Comparison of ENCODE assay signal across 15 mouse cellular contexts in genomic region chr7:81143056-81143455, GRCm38 (mm10). TPM values are rescaled to one million over a fixed set of nuclear protein-coding genes. Genes with fewer than 3 reads are reported as not detected.
"Had no signal": no experiment of that assay in that cellular context is flagged by ENCODE, and none has a peak within 500 bp of the region (broad histone marks: within the 10 kb centered on the region; RNA-seq: fewer than 3 reads in every experiment).

No protein-coding gene starts in this region.

RNA-seq across cellular contexts. Expression of gene Slc28a1, which starts 28.5 kb away (rescaled TPM):
- total RNA-seq: common myeloid progenitor, adult 5-6 weeks; granulocyte monocyte progenitor cell, adult 5-6 weeks had no signal
- polyA plus RNA-seq: embryonic facial prominence, embryonic 11.5 days; embryonic facial prominence, embryonic 12.5 days; embryonic facial prominence, embryonic 13.5 days; embryonic facial prominence, embryonic 14.5 days; embryonic facial prominence, embryonic 15.5 days; erythroblast, embryonic 14.5 days; forebrain, embryonic 10.5 days; forebrain, embryonic 11.5 days; forebrain, embryonic 12.5 days; forebrain, embryonic 13.5 days; forebrain, embryonic 14.5 days; forebrain, embryonic 15.5 days; forebrain, embryonic 16.5 days had no signal
